Mouse (Mus musculus) midbrain, embryonic 15.5 days (tissue): Measurements from ENCODE around the gene Wwox. TPM values are rescaled to one million over a fixed set of nuclear protein-coding genes. Genes with fewer than 3 reads are reported as not detected.

Experiments used
- ATAC-seq: fragments of 200-750 bp; cut with Nextera tagmentation; replicated peaks from 2 replicates; pipeline ENCODE4 v1.8.0; 2017; ENCODE audit warnings: moderate TSS enrichment
- H3K27ac ChIP-seq: fragments of 300-500 bp; sonication (generic); 2 replicates; pipeline ENCODE4 v1.5.1; 2015; ENCODE audit warnings: mild to moderate bottlenecking, inconsistent platforms
- H3K27me3 ChIP-seq: fragments of 300-500 bp; sonication (generic); replicated peaks from 2 replicates; pipeline ENCODE4 v1.6.1; 2015; ENCODE audit warnings: inconsistent platforms
- H3K36me3 ChIP-seq: fragments of 300-500 bp; sonication (generic); replicated peaks from 2 replicates; pipeline ENCODE4 v1.6.1; 2015; ENCODE audit warnings: inconsistent platforms
- H3K4me1 ChIP-seq: fragments of 300-500 bp; sonication (generic); 2 replicates; pipeline ENCODE4 v1.6.1; 2015; ENCODE audit warnings: inconsistent platforms
- H3K4me2 ChIP-seq: fragments of 300-500 bp; sonication (generic); 2 replicates; pipeline ENCODE4 v1.6.1; 2015; ENCODE audit warnings: inconsistent platforms, mild to moderate bottlenecking, moderate library complexity
- H3K4me3 ChIP-seq: fragments of 300-500 bp; sonication (generic); 2 replicates; pipeline ENCODE4 v1.5.1; 2015; ENCODE audit warnings: mild to moderate bottlenecking, inconsistent platforms
- H3K9ac ChIP-seq: fragments of 300-500 bp; sonication (generic); 2 replicates; pipeline ENCODE4 v1.6.1; 2015; ENCODE audit warnings: mild to moderate bottlenecking, inconsistent platforms
- H3K9me3 ChIP-seq: fragments of 300-500 bp; sonication (generic); 2 replicates; pipeline ENCODE4 v1.6.1; 2016; ENCODE audit warnings: inconsistent platforms
- WGBS: fragments of 180-500 bp; shearing (Covaris S2); methylation state at CpG from one replicate; pipeline ENCODE4 v1.1.7; 2015; ENCODE audit warnings: mixed read lengths; 5-methylcytosine and 5-hydroxymethylcytosine counted together
- polyA plus RNA-seq: library from polyadenylated mRNA; unstranded; fragments of >200 nt; fragmentation: Nextera tagmentation; extraction: Ambion mirVana; gene quantifications from 2 replicates; pipeline ENCODE4 v1.2.1, GENCODE M21; 2015

Wwox gene
- polyA plus RNA-seq, 1 experiment from 2014 or later: 13.2 TPM

DNA sequence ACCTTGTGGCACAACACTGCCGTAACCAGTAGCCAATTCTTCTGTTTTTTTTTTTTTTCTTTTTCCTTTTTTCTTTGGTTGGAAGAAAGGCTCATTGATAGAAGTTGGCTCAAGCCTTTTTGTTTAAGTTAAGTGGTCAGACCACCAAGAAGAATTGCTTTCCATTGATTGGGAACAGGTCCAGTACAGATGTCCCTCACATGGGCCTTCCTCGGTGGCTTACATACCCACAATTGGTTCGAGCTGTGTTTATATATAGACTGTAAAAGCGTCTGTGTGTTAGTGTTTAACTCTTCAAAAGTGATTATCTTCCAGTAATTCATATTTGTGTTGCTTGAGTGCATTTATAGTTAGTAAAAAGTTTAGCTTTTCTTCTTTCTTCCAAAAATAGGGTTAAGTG lies 176.0 kb downstream of the Wwox start:
- Histone ChIP-seq H3K9ac (no peak overlapping the region), H3K4me2 (no peak overlapping the region), H3K4me1 (no peaks in the 10 kb centered on the region), H3K4me3 (no peak overlapping the region), H3K36me3 (no peaks in the 10 kb centered on the region), H3K27ac (no peak overlapping the region), H3K9me3 (no peaks in the 10 kb centered on the region), H3K27me3 (no peaks in the 10 kb centered on the region)
- no peak for ATAC-seq
- whole genome bisulfite sequencing: 86% methylated on average over 4 of the region's 4 CpGs

DNA sequence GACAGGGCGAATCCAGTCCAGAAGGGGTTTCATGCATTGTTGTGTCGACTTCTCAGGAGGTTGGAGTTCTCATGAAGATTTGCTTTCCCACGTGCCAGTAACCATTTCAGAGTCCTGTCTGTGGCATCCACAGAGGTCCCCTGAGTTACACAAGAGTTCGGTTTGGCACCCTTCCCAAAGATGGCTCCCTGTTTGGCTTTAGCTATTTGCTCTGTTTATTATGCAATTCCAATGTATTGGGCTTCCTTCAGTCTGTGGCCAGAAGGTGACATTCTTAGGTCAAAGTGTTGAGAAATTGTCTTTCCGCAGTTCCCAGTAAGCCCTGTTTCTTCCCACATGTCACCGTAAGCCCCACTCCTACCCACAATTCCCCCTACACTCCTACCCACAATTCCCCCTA lies 176.5 kb downstream of the Wwox start:
- 90% methylated on average over 6 of the region's 6 CpGs for WGBS
- no peak overlapping the region for H3K4me3 ChIP-seq
- no peak overlapping the region for H3K27ac ChIP-seq
- ATAC-seq: no peak
- no peak overlapping the region for H3K4me2 ChIP-seq
- H3K9ac ChIP-seq: no peak overlapping the region
- no peaks in the 10 kb centered on the region for H3K9me3 ChIP-seq
- H3K27me3 ChIP-seq: no peaks in the 10 kb centered on the region
- H3K36me3 ChIP-seq: no peaks in the 10 kb centered on the region
- no peaks in the 10 kb centered on the region for H3K4me1 ChIP-seq

- WGBS: 58% methylated on average over 9 of the region's 9 CpGs
- no peak overlapping the region for H3K4me2 ChIP-seq
- no peak for ATAC-seq
These were observed 179.6 kb downstream of the Wwox start for GRCm38 (mm10) chr8:114618908-114619508.

GRCm38 (mm10) chr8:114625402-114625801 lies 185.9 kb downstream of the Wwox start:
- Histone ChIP-seq H3K4me2 (no peak overlapping the region), H3K4me3 (no peak overlapping the region), H3K36me3 (no peaks in the 10 kb centered on the region), H3K4me1 (no peaks in the 10 kb centered on the region), H3K9me3 (no peaks in the 10 kb centered on the region), H3K27ac (no peak overlapping the region), H3K27me3 (no peaks in the 10 kb centered on the region), H3K9ac (no peak overlapping the region)
- 91% methylated on average over 6 of the region's 6 CpGs for WGBS
- ATAC-seq: no peak

More at GRCm38 (mm10) chr8:114618908-114619508, 179.6 kb downstream of the Wwox start:
- Histone ChIP-seq H3K4me3 (no peak overlapping the region), H3K27ac (no peak overlapping the region), H3K27me3 (no peaks in the 10 kb centered on the region), H3K4me1 (no peaks in the 10 kb centered on the region), H3K9me3 (no peaks in the 10 kb centered on the region), H3K9ac (no peak overlapping the region), H3K36me3 (no peaks in the 10 kb centered on the region)

DNA sequence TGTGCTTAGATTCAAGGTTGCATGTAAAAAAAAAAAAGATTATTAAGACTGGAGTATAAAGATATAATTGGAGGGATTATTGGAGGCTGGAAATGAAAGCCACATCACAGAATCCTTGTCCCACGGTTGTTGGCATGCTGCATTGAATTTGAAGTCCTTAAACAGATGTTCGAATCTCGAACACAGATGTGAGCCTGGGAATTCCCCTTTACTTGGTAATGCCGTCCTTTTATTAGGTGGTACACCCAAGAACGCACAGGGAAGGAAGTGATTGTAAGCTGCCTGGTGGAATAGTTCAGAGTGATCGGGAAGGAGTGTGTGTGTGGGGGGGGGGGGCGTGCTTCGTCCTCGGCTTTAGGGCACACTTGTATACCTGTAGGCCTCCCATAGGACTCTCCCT lies 187.4 kb downstream of the Wwox start:
- H3K27ac ChIP-seq: no peak overlapping the region

GRCm38 (mm10) chr8:114629719-114630118 lies 190.3 kb downstream of the Wwox start:
- Histone ChIP-seq H3K9ac (no peak overlapping the region), H3K4me3 (no peak overlapping the region), H3K36me3 (no peaks in the 10 kb centered on the region), H3K4me1 (no peaks in the 10 kb centered on the region), H3K4me2 (no peak overlapping the region), H3K27ac (no peak overlapping the region), H3K9me3 (no peaks in the 10 kb centered on the region), H3K27me3 (no peaks in the 10 kb centered on the region)
- 85% methylated on average over 7 of the region's 7 CpGs for WGBS
- no peak for ATAC-seq

More for the DNA sequence above, 187.4 kb downstream of the Wwox start:
- no peak overlapping the region for H3K4me2 ChIP-seq
- no peak for ATAC-seq
- H3K4me3 ChIP-seq: no peak overlapping the region
- no peaks in the 10 kb centered on the region for H3K27me3 ChIP-seq
- 78% methylated on average over 9 of the region's 9 CpGs for WGBS
- no peaks in the 10 kb centered on the region for H3K4me1 ChIP-seq
- H3K9me3 ChIP-seq: no peaks in the 10 kb centered on the region
- no peak overlapping the region for H3K9ac ChIP-seq
- H3K36me3 ChIP-seq: no peaks in the 10 kb centered on the region

GRCm38 (mm10) chr8:114631087-114631486 lies 191.6 kb downstream of the Wwox start:
- H3K27me3 ChIP-seq: no peaks in the 10 kb centered on the region
- no peak for ATAC-seq
- H3K4me1 ChIP-seq: no peaks in the 10 kb centered on the region
- H3K4me3 ChIP-seq: no peak overlapping the region
- no peak overlapping the region for H3K4me2 ChIP-seq
- no peaks in the 10 kb centered on the region for H3K36me3 ChIP-seq
- H3K9ac ChIP-seq: no peak overlapping the region
- 33% methylated on average over 6 of the region's 6 CpGs for WGBS
- no peak overlapping the region for H3K27ac ChIP-seq
- H3K9me3 ChIP-seq: no peaks in the 10 kb centered on the region

DNA sequence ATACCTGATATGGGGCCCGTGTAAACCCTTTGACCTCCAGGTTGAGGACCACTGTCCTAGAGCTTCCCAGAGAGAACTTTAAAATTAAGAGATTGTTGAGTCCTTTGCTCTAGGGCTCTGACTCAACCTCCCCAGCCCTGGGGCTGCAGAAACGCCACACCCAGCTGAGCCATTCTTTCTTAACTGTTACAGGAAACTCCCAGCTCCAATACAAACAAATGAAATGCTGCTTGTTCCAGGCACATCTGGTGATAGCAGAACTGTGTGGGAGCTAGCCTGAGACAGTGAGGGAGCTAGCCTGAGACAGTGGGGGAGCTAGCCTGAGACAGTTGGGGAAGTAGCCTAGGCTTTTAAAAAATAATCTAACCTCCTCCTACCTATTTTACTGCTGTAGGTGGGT lies 194.7 kb downstream of the Wwox start:
- WGBS: 89% methylated on average over 2 of the region's 2 CpGs
- no peaks in the 10 kb centered on the region for H3K27me3 ChIP-seq
- H3K9ac ChIP-seq: no peak overlapping the region
- H3K9me3 ChIP-seq: no peaks in the 10 kb centered on the region
- ATAC-seq: no peak
- H3K27ac ChIP-seq: no peak overlapping the region
- H3K36me3 ChIP-seq: no peaks in the 10 kb centered on the region
- no peaks in the 10 kb centered on the region for H3K4me1 ChIP-seq
- no peak overlapping the region for H3K4me3 ChIP-seq
- no peak overlapping the region for H3K4me2 ChIP-seq

DNA sequence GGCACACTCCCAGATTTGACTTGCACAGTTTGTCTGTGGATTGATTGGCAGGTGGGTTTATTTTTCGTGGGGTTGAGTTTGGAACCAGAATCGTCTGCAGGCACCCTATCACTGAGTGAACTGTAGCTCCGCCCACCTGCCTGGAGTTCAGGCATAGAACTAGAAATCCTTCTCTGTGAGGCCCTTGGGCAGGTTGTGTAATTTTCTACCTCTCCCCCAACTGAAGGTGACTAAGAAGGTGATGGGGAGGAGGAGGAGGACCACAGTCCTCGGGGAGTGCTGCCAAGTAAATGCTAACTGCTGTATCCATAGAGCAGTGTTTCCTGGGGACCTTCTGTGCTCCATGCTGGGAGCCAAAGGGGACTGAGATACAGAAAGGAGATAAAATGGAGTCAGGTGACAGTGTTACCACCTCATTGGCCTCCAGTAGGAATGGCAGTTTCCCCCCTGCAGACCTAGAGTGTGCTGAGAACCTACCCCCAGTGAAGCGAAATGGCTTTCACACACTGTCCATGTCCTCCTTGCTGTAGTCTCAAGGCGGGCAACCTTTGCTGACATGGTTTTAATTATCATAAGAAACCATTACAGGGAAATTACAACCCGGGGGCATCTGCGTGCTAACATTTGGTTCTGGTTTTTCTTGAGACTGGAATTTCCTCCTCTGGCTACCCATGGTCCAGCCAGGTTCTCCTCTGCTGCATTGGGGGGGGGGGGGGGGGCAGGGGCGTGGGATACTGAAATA lies 195.4 kb downstream of the Wwox start:
- 64% methylated on average over 9 of the region's 9 CpGs for WGBS
- Histone ChIP-seq H3K4me2 (no peak overlapping the region), H3K4me3 (no peak overlapping the region), H3K27me3 (no peaks in the 10 kb centered on the region), H3K9me3 (no peaks in the 10 kb centered on the region), H3K36me3 (no peaks in the 10 kb centered on the region), H3K27ac (no peak overlapping the region), H3K4me1 (no peaks in the 10 kb centered on the region), H3K9ac (no peak overlapping the region)
- ATAC-seq: no peak

DNA sequence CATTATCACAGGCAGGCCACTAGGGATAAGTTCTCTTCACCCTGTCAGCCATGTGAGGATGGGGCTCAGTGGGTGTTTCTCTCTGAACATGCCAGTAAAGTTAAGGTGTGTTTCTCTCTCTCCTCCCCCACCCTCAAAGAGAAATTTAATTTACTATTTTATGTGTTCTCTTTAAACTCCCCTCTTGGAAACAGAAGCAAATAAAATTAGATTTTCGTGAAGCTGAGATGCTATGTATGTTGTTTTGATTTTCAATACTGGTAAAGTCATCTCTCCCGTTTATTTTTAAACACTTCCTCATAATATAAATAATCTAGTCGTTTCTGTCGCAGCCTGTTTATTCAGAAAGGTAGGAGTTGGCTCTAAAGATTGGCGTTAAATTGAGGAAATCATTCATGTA lies 196.9 kb downstream of the Wwox start:
- H3K4me3 ChIP-seq: no peak overlapping the region
- 78% methylated on average over 5 of the region's 5 CpGs for WGBS
- H3K4me1 ChIP-seq: no peaks in the 10 kb centered on the region
- no peak overlapping the region for H3K27ac ChIP-seq
- no peaks in the 10 kb centered on the region for H3K27me3 ChIP-seq
- no peaks in the 10 kb centered on the region for H3K36me3 ChIP-seq
- H3K9ac ChIP-seq: no peak overlapping the region
- no peak overlapping the region for H3K4me2 ChIP-seq
- ATAC-seq: no peak
- no peaks in the 10 kb centered on the region for H3K9me3 ChIP-seq

DNA sequence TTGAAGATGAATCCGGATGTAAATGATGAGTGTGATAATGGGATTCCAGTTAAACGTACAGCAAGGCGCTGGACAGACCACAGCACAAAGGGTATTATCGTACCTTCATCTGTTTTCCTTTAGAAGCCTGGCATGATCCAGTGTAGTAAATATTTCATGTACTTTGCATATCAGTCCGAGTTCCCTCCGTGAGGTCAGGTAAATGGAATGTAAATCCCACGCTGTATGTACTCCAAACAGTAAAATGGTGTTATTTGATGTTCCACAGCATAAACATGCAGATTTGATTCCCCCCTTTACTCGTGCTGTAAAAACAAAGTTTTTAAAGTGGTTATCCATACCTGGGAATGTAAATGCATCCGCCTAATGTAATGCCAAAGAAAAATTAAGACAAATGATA lies 202.4 kb downstream of the Wwox start:
- Histone ChIP-seq H3K4me3 (no peak overlapping the region), H3K4me1 (no peaks in the 10 kb centered on the region), H3K4me2 (no peak overlapping the region), H3K9me3 (no peaks in the 10 kb centered on the region), H3K36me3 (no peaks in the 10 kb centered on the region), H3K27me3 (no peaks in the 10 kb centered on the region), H3K9ac (no peak overlapping the region), H3K27ac (no peak overlapping the region)
- no peak for ATAC-seq
- 65% methylated on average over 9 of the region's 9 CpGs for WGBS

DNA sequence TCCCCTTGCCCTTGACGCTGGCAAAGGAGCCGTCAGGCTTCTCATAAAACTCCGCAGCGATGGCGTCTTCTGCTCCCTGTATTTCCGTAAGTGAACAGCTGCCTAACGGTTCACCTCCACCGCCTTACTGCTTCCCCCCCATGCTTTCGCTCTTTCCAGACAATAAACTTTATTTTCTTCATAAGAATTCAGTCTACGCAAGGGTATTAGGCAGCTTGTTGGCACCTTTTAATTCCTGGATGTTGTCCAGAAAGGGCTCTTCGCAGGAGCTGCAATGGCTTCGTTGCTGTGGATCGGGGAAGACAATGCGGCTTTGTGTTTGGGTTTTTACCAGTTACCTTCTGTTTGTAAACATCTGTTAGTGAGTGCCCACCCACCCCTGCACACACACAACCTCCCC lies 211.3 kb downstream of the Wwox start:
- H3K4me2 ChIP-seq: no peak overlapping the region
- no peaks in the 10 kb centered on the region for H3K36me3 ChIP-seq
- no peak overlapping the region for H3K9ac ChIP-seq
- no peak overlapping the region for H3K4me3 ChIP-seq
- ATAC-seq: no peak
- H3K27ac ChIP-seq: no peak overlapping the region
- no peaks in the 10 kb centered on the region for H3K9me3 ChIP-seq
- 0 out of 2 replicates have a peak, but pooled peaks cover 4% of the 10 kb centered on the region for H3K4me1 ChIP-seq
- no peaks in the 10 kb centered on the region for H3K27me3 ChIP-seq
- 67% methylated on average over 14 of the region's 14 CpGs for WGBS

GRCm38 (mm10) chr8:114657789-114658188 lies 218.3 kb downstream of the Wwox start:
- no peak for ATAC-seq
- H3K27ac ChIP-seq: no peak overlapping the region
- H3K27me3 ChIP-seq: no peaks in the 10 kb centered on the region
- no peaks in the 10 kb centered on the region for H3K36me3 ChIP-seq
- H3K4me2 ChIP-seq: no peak overlapping the region
- H3K9me3 ChIP-seq: no peaks in the 10 kb centered on the region
- WGBS: 67% methylated on average over 4 of the region's 4 CpGs
- H3K4me1 ChIP-seq: no peaks in the 10 kb centered on the region
- H3K4me3 ChIP-seq: no peak overlapping the region
- no peak overlapping the region for H3K9ac ChIP-seq
